Mouse (Mus musculus) forelimb bud, embryonic 11.5 days (tissue): ENCODE data around the gene Gm10096.
"Not testable (repeated sequence)": the region's sequence is repeated elsewhere in the genome, so short reads cannot be mapped to it uniquely, and the experiment has no call there.

Source experiments
- DNase-seq: peaks from one replicate; pipeline ENCODE4 v3.0.0-alpha.2; 2012; ENCODE audit warnings: low read depth, low spot score

Gm10096 gene

GRCm38 (mm10) chrX:28954602-28955001 is at the start of gene Gm10096:
Gene Gm10096, minus strand, starts transcription at chrX:28954702.
- DNase-seq, result not testable (repeated sequence)
